ENCODE assay signal across 17 mouse cellular contexts in the genomic region with DNA sequence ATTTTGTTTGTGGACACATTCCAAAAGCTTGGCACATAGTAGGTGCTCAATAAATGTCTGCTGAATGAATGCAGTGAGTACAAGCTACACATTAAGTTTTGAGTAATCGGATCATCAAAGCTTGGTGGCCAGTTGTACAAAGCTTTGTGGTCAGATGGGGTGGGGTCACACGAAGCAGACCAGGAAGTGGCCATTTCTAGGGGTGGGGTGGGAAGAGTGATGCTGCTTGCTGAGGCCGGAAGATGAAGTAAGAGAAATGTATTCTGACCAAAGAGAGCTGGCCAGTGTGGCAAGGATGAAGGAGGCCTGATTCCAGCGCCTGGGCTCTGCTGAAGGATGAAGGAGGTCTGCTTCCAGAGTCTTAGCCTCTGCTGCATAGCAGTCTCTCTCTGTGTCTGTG. TPM values are rescaled to one million over a fixed set of nuclear protein-coding genes. Genes with fewer than 3 reads are reported as not detected.
"Had no signal": no experiment of that assay in that cellular context is flagged by ENCODE, and none has a peak within 500 bp of the region (broad histone marks: within the 10 kb centered on the region; RNA-seq: fewer than 3 reads in every experiment).

No protein-coding gene starts in this region.

- DNase-seq: kidney, adult 11 months; kidney, adult 8-10 months; kidney, postnatal 10 days; kidney, postnatal 36 days; left cerebral cortex, postnatal 4 days; lung, adult 18-20 months; lung, postnatal 10 days; lung, postnatal 36 days; right cerebral cortex, adult 18-20 months; right cerebral cortex, postnatal 25 days; spleen, adult 18-20 months; thymus, postnatal 25 days had no signal

- ATAC-seq: midbrain, embryonic 15.5 days had no signal

RNA-seq across cellular contexts. Expression of gene Krt86, which starts 4.2 kb away (rescaled TPM):
- total RNA-seq: layer of hippocampus, adult 8-10 months; left cerebral cortex, adult 8-10 months; left cerebral cortex, postnatal 14 days; left cerebral cortex, postnatal 4 days had no signal

RNA-seq across cellular contexts. Expression of gene Krt81, which starts 5.5 kb away (rescaled TPM):
- total RNA-seq: layer of hippocampus, adult 8-10 months; layer of hippocampus, postnatal 10 days; left cerebral cortex, adult 8-10 months; left cerebral cortex, postnatal 14 days; left cerebral cortex, postnatal 4 days had no signal

RNA-seq across cellular contexts. Expression of gene Krt88, which starts 21.5 kb away (rescaled TPM):
- total RNA-seq: layer of hippocampus, adult 8-10 months; layer of hippocampus, postnatal 10 days; left cerebral cortex, adult 8-10 months; left cerebral cortex, postnatal 14 days; left cerebral cortex, postnatal 4 days had no signal

RNA-seq across cellular contexts. Expression of gene Krt83, which starts 22.2 kb away (rescaled TPM):
- total RNA-seq: layer of hippocampus, adult 8-10 months; layer of hippocampus, postnatal 10 days; left cerebral cortex, adult 8-10 months; left cerebral cortex, postnatal 14 days; left cerebral cortex, postnatal 4 days had no signal
